Mouse (Mus musculus) CD4-positive, CD25-positive, alpha-beta regulatory T cell, adult 4 months (primary cell): Measurements from ENCODE around the gene Mrpl33. TPM values are rescaled to one million over a fixed set of nuclear protein-coding genes. Genes with fewer than 3 reads are reported as not detected.
"Not testable (repeated sequence)": the region's sequence is repeated elsewhere in the genome, so short reads cannot be mapped to it uniquely, and the experiment has no call there.

Source experiments
- ATAC-seq: one replicate; pipeline ENCODE4 v1.8.0; 2017
- polyA plus RNA-seq, 2 experiments: library from polyadenylated mRNA; unstranded; fragments of 100-300 nt; shearing (Covaris generic); gene quantifications; one replicate each; pipeline ENCODE4 v1.2.1; 2017

The Mrpl33 gene
- 100 to 1,000 TPM; 231 to 312 TPM for polyA plus RNA-seq

- ATAC-seq = peak; percentile 98
Observed at GRCm38 (mm10) chr5:31596481-31597429, at the start of gene Mrpl33. TSS of gene Mrpl33 (plus strand) at chr5:31596935.

DNA sequence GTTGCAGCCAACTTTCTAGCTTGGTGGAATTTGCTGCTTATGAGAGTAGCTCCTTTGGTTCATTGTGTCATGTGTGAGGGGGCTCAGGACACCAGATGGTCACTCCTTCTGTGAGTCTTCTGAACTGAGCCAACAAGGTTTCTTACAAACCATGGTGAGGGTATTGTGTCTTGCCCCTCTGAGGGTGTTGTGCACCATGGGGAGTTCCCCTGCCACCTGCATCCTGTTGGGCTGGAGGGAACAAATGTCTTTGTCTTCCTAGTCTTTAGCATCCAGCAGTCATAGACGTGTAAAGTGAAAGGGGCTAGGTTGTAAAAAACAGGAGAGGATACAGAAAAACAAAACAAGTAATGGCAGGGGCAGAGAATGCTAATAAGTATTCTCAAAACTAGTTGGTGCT lies 37.3 kb upstream of the Mrpl33 start:
- no peak for ATAC-seq

DNA sequence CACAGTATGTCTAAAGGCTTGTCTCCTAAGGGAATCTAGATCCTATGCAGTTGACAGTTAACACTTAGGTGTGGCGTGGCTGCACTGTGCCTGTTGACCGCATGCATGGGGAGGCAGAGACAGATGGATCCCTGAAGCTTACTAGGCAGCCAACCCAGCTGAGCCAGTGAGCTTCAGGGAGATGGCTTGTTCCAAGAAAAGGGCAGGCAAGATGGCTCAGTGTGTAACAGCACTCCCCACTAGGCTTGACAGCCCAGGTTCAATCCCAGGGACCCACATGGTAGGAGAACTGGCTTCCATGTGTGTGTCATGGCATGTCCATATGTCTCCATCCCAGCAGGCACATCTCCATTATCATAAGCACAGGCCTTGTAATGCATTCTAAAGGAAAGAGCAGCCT lies 36.4 kb upstream of the Mrpl33 start:
- no peak for ATAC-seq

DNA sequence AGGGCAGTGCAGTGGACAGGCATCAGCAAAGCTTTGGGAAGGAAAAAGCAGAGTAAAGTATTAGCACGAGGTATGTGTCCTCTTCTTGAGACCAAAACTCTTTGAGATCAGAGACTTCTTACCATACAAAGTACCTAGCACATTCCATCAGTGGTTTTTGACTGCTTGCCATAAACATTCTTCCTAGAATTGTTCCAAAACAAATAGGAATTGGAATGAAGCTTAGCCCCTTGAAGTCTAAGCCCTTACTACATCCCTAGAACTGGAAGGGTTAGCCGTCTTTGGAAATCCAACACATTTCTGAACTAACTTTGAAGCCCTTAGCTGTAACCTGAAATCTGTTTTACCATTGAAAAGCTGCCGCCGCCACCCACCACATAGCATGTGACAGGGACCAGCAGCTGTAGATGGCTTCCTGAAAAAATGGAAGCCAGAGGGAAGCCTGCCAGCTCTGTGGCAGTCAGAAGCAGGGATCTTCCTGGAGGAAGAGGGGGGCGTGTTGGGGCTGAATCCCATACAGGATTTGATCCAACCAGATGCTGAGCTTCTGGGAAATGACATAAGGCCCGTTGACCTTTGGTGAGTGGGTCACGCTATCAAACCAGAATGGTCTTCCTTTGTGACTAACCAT lies 34.6 kb upstream of the Mrpl33 start:
- no peak for ATAC-seq

GRCm38 (mm10) chr5:31563496-31563895 lies 33.2 kb upstream of the Mrpl33 start:
- peak; percentile 67 for ATAC-seq

GRCm38 (mm10) chr5:31563905-31564304 lies 32.8 kb upstream of the Mrpl33 start:
- ATAC-seq = no peak

- ATAC-seq = no peak
Observed at GRCm38 (mm10) chr5:31564976-31565375, 31.8 kb upstream of the Mrpl33 start.

GRCm38 (mm10) chr5:31566026-31566425 lies 30.7 kb upstream of the Mrpl33 start:
- ATAC-seq = no peak

- no peak for ATAC-seq
Observed at GRCm38 (mm10) chr5:31566457-31566856, 30.3 kb upstream of the Mrpl33 start.

- no peak for ATAC-seq
Observed at GRCm38 (mm10) chr5:31567951-31568657, 28.6 kb upstream of the Mrpl33 start.

- ATAC-seq = peak; percentile 20
Observed at GRCm38 (mm10) chr5:31571023-31571608, 25.6 kb upstream of the Mrpl33 start.

DNA sequence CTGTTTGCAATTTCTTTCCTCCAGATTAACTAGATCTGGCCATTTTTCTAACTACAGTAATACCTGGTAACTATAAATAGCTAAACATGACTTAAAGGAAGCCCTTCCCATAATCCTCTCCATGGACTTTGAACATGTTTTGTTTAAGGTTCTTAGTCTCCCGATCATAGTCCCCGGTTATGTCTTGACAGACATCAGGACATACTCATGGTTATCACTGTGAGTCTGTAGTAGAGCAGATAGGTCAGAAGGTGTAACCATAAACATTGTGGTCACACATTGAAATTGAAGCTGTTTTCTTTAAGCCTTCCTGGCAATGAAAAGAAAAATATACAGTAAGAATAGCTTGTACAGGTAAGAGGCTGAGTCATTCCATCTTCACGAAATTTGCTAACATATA lies 23.0 kb upstream of the Mrpl33 start:
- ATAC-seq = no peak

GRCm38 (mm10) chr5:31576539-31576975 lies 20.2 kb upstream of the Mrpl33 start:
- peak; percentile 96 for ATAC-seq

- ATAC-seq = no peak
Observed at GRCm38 (mm10) chr5:31581263-31581662, 15.5 kb upstream of the Mrpl33 start.

DNA sequence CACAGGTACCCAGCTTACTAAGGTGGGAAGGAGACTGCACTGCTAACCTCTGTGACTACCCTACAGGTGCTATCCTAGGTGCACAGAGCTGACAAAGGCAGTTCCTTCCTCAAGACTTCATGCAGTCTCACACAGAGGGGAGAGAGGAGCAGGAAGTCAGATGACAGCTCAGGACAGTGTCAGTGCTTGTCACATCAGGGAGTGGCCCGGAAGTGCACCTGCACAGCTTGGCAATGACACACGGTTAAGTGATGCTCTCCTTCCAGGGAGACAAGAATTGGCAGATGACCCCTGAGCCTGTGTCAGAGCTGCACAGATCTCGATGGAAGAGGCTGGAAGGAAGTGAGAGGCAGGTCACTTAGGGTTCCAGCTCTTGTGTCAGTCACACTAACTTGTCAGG lies 14.8 kb upstream of the Mrpl33 start:
- ATAC-seq = peak; percentile 83

- ATAC-seq = no peak
Observed at GRCm38 (mm10) chr5:31583261-31583660, 13.5 kb upstream of the Mrpl33 start.

DNA sequence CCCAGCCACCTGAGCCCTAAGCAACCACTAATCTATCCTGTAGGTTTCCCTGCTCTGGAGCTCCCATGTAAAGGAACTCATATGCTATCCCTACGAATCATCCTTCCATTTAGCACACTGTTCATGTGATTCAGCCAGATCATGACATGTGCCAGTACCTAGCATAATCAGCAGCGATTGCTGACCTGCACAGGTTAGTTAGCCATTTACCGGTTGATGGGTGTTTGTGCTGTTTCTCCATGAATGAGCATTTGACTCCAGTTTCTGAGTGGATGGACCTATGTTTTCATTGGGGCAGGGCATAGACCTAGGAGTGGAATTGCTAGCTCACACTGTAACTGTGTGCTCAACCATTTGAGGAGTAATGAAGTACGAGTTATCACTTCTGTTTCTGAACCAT lies 11.2 kb upstream of the Mrpl33 start:
- ATAC-seq = no peak

DNA sequence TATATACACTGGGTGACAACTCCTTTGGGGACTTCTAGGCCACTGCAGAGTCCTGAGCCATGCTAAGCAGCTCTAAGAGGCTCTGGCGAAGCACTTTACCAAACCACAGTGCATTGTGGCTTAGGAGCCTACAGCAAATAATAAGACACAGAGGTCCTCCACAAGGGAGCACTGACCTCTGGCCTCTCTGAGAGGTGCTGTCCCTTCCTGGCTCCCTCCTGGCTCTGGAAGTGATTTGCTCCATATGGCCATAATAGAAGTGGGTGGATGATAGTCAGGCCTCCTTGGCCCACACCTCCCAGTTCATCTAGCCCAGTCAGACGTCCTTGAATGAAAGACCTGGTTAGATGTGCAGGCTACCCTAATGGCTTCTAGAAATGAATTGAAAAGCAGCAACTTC lies 8.7 kb upstream of the Mrpl33 start:
- no peak for ATAC-seq

- ATAC-seq = not testable (repeated sequence)
Observed at GRCm38 (mm10) chr5:31588672-31589071, 8.1 kb upstream of the Mrpl33 start.

DNA sequence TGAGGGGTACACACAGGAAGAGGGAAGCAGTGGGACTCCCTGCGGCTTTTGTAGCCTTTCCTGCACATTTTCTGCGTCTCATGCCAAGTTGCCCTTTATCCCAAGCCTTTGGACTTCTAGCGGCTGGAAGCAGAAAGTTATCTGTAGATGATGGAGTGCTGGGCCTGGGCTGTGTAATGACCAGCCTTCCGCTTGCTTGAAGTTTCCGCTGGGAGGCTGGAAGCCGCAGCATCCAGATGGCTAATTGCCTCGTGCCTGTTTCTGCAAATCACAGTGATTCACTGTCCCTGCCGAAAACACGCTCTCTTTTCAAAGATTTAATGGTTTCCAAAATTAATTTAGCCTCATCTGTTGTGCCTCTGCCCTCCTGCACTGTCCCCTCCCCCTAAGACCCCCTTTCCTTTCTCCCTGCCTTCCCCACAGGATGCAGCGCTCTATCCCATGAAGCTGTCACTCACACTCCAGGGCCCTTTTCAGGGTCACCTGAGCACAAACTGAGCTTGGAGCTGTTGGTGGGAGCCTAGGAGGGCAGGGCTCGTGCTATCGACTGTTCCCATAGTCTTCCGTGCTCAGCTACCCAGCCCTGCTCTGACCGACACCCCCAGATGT lies 6.9 kb upstream of the Mrpl33 start:
- ATAC-seq = no peak

DNA sequence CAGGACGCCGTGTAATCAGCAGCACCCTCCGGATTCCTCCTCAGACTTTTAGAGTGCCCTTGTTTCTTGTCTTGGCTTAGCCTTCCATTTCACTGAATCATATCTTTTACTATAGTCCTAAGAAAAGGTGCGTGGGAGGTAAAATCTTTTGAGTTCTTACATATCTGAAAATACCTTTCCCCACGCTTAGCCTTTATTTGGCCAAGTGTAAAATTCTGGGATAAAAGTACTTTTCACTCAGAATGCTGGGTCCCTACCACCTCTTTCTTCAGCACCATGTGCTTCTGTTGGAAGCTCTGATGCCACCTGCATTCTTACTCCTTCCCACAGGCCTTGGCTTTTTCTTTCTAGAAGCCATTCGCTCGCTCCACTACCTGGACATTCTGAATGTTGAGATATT lies 5.6 kb upstream of the Mrpl33 start:
- no peak for ATAC-seq

DNA sequence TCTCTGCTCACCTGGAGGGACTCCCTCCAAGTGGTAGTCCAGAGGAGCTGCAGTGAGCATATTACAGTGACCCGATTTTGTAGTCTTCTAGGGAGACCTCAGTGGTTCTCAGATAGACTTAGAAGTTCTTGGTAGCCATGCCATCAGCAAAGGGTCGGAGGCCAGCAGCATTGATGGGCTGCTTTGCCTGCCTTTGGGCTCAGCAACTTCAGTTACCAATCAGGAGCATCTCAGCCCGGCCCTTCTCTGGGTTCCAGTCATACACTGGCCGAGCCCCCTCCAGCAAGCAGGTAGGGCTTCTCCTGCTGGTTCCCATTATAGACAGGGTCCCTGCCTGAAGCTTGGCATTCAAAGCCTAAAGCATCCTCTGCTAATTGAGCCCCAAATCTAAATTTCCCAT lies 867 bp upstream of the Mrpl33 start:
- no peak for ATAC-seq
